Mouse (Mus musculus): ENCODE data around the gene Gm6588. TPM values are rescaled to one million over a fixed set of nuclear protein-coding genes. Genes with fewer than 3 reads are reported as not detected.
"Not testable (repeated sequence)": the region's sequence is repeated elsewhere in the genome, so short reads cannot be mapped to it uniquely, and the experiment has no call there.

The Gm6588 gene
- polyA plus RNA-seq (2015; fragmentation: Nextera tagmentation; extraction: Ambion mirVana) = not detected in 2 replicates

DNA sequence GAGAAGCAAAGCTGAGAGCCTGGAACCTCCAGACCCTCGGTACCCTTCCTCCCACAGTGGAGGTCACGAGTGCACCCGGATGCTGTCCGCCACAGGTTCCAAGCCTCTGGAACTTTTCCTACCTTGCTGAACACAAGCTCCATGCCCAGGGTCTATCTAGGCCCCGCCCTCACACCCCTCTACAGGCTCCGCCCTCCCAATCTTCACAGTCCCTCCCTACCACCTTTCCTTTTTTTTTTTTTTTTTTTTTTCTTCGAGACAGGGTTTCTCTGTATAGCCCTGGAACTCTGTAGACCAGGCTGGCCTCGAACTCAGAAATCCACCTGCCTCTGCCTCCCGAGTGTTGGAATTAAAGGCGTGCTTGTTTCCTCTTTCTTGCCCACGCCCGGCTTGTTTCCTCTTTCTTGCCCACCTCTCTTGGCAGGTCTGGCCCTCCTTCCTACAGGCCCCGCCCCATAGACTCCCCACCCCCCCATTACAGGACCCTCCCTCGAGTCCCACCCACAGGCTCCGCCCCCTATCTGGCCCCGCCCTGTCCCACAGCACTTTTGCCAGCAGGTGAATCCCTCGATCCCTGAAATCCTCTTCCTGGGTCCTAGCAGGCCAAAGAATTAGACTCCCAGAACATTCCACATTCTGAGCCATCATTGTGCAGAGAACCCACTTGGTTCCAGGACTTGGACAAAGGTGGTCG, at the start of gene Gm6588:
Gm6588 (plus strand) TSS at position 680 of the 694 bp plus-strand sequence.
- ATAC-seq (no peak), DNase-seq (no peak)
- Histone ChIP-seq H3K27me3 (ENCODE audit: insufficient read depth, low read length) (peaks cover 6% of the 10 kb centered on the region; the same call in 1 of the 2 replicates), H3K4me1 (ENCODE audit: insufficient read depth) (no peaks in the 10 kb centered on the region), H3K36me3 (replicated peaks; ENCODE audit: insufficient read depth, low read length) (no peaks in the 10 kb centered on the region), H3K9me3 (ENCODE audit: low read length) (no peaks in the 10 kb centered on the region), H3K4me3 (ENCODE audit: low read depth, low read length) (no peak within 1 kb of the TSS), H3K27ac (ENCODE audit: low read depth) (no peak within 1 kb of the TSS), H3K9ac (replicated peaks) (no peak within 1 kb of the TSS), H3K4me2 (ENCODE audit: low read depth, low read length) (no peak within 1 kb of the TSS)
- no peak for TF ChIP-seq EP300 (IDR thresholded peaks at IDR 0.05; ENCODE audit: low read depth)
- TF ChIP-seq CTCF (IDR thresholded peaks at IDR 0.05; ENCODE audit: low read depth) = no peak
- WGBS (ENCODE audit: insufficient replicate concordance) = 52% methylated on average over 18 of the region's 18 CpGs

- no peaks in the 10 kb centered on the region for H3K36me3 ChIP-seq (replicated peaks; ENCODE audit: insufficient read depth, low read length)
- H3K4me3 ChIP-seq (ENCODE audit: low read depth, low read length) = no peak overlapping the region
- DNase-seq = no peak
- 0 out of 2 replicates have a peak, but pooled peaks cover 3% of the 10 kb centered on the region for H3K27me3 ChIP-seq (ENCODE audit: insufficient read depth, low read length)
- H3K27ac ChIP-seq (ENCODE audit: low read depth) = no peak overlapping the region
- 63% methylated on average over 3 of the region's 3 CpGs for WGBS (ENCODE audit: insufficient replicate concordance)
- no peaks in the 10 kb centered on the region for H3K4me1 ChIP-seq (ENCODE audit: insufficient read depth)
- no peak for TF ChIP-seq CTCF (IDR thresholded peaks at IDR 0.05; ENCODE audit: low read depth)
- no peak for TF ChIP-seq EP300 (IDR thresholded peaks at IDR 0.05; ENCODE audit: low read depth)
- no peak for ATAC-seq
- H3K4me2 ChIP-seq (ENCODE audit: low read depth, low read length) = no peak overlapping the region
- no peak overlapping the region for H3K9ac ChIP-seq (replicated peaks)
- H3K9me3 ChIP-seq (ENCODE audit: low read length) = no peaks in the 10 kb centered on the region
Measured at GRCm38 (mm10) chr5:112402437-112402836, 46.8 kb upstream of the Gm6588 start.

GRCm38 (mm10) chr5:112406017-112406416, 43.2 kb upstream of the Gm6588 start:
- no peaks in the 10 kb centered on the region for H3K27me3 ChIP-seq (ENCODE audit: insufficient read depth, low read length)
- 41% methylated on average over 3 of the region's 3 CpGs for WGBS (ENCODE audit: insufficient replicate concordance)

GRCm38 (mm10) chr5:112409274-112409673, 40.0 kb upstream of the Gm6588 start:
- 54% methylated on average over 5 of the region's 5 CpGs for WGBS (ENCODE audit: insufficient replicate concordance)
- no peak for ATAC-seq
- H3K27me3 ChIP-seq (ENCODE audit: insufficient read depth, low read length) = 0 out of 2 replicates have a peak, but pooled peaks cover 8% of the 10 kb centered on the region

More at GRCm38 (mm10) chr5:112406017-112406416, 43.2 kb upstream of the Gm6588 start:
- no peak for DNase-seq
- H3K4me1 ChIP-seq (ENCODE audit: insufficient read depth) = no peaks in the 10 kb centered on the region
- TF ChIP-seq CTCF (IDR thresholded peaks at IDR 0.05; ENCODE audit: low read depth) = no peak
- TF ChIP-seq EP300 (IDR thresholded peaks at IDR 0.05; ENCODE audit: low read depth) = no peak
- H3K27ac ChIP-seq (ENCODE audit: low read depth) = no peak overlapping the region
- H3K4me3 ChIP-seq (ENCODE audit: low read depth, low read length) = no peak overlapping the region
- H3K9ac ChIP-seq (replicated peaks) = no peak overlapping the region
- H3K36me3 ChIP-seq (replicated peaks; ENCODE audit: insufficient read depth, low read length) = no peaks in the 10 kb centered on the region
- no peaks in the 10 kb centered on the region for H3K9me3 ChIP-seq (ENCODE audit: low read length)
- no peak for ATAC-seq
- no peak overlapping the region for H3K4me2 ChIP-seq (ENCODE audit: low read depth, low read length)

GRCm38 (mm10) chr5:112411072-112411471, 38.2 kb upstream of the Gm6588 start:
- 47% methylated on average over 11 of the region's 11 CpGs for WGBS (ENCODE audit: insufficient replicate concordance)
- Histone ChIP-seq H3K36me3 (replicated peaks; ENCODE audit: insufficient read depth, low read length) (no peaks in the 10 kb centered on the region), H3K9ac (replicated peaks) (no peak overlapping the region), H3K27me3 (ENCODE audit: insufficient read depth, low read length) (0 out of 2 replicates have a peak, but pooled peaks cover 8% of the 10 kb centered on the region), H3K4me1 (ENCODE audit: insufficient read depth) (no peaks in the 10 kb centered on the region), H3K9me3 (ENCODE audit: low read length) (no peaks in the 10 kb centered on the region), H3K4me2 (ENCODE audit: low read depth, low read length) (no peak overlapping the region), H3K27ac (ENCODE audit: low read depth) (no peak overlapping the region), H3K4me3 (ENCODE audit: low read depth, low read length) (no peak overlapping the region)
- ATAC-seq = no peak
- no peak for DNase-seq
- TF ChIP-seq CTCF (IDR thresholded peaks at IDR 0.05; ENCODE audit: low read depth) (no peak), EP300 (IDR thresholded peaks at IDR 0.05; ENCODE audit: low read depth) (no peak)

More at GRCm38 (mm10) chr5:112409274-112409673, 40.0 kb upstream of the Gm6588 start:
- Histone ChIP-seq H3K27ac (ENCODE audit: low read depth) (no peak overlapping the region), H3K4me2 (ENCODE audit: low read depth, low read length) (no peak overlapping the region), H3K9ac (replicated peaks) (no peak overlapping the region), H3K4me3 (ENCODE audit: low read depth, low read length) (no peak overlapping the region), H3K4me1 (ENCODE audit: insufficient read depth) (no peaks in the 10 kb centered on the region), H3K36me3 (replicated peaks; ENCODE audit: insufficient read depth, low read length) (no peaks in the 10 kb centered on the region), H3K9me3 (ENCODE audit: low read length) (no peaks in the 10 kb centered on the region)
- DNase-seq = no peak
- TF ChIP-seq EP300 (IDR thresholded peaks at IDR 0.05; ENCODE audit: low read depth) = no peak

GRCm38 (mm10) chr5:112411514-112412335, 37.5 kb upstream of the Gm6588 start:
- WGBS (ENCODE audit: insufficient replicate concordance) = 19% methylated on average over 19 of the region's 19 CpGs

DNA sequence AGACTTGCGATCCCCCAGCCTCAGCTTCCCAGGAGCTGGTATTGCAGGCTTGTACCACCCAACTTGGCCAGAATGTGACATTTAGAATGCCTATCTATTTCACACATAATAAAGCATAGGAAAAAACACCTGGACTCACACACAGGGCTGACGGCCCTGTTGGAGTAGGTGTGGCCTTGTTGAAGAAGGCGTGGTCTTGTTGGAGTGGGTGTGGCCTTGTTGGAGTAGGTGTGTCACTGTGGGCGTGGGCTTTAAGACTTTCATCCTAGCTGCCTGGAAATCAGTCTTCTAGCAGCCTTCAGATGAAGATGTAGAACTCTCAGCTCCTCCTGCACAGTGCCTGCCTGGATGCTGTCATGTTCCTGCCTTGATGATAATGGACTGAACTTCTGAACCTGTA, 36.4 kb upstream of the Gm6588 start:
- not testable (repeated sequence) for H3K4me1 ChIP-seq (ENCODE audit: insufficient read depth); H3K9me3 ChIP-seq (ENCODE audit: low read length); H3K27ac ChIP-seq (ENCODE audit: low read depth); H3K27me3 ChIP-seq (ENCODE audit: insufficient read depth, low read length); H3K4me3 ChIP-seq (ENCODE audit: low read depth, low read length); H3K36me3 ChIP-seq (replicated peaks; ENCODE audit: insufficient read depth, low read length); H3K4me2 ChIP-seq (ENCODE audit: low read depth, low read length); H3K9ac ChIP-seq (replicated peaks); DNase-seq; ATAC-seq
- WGBS (ENCODE audit: insufficient replicate concordance) = 69% methylated on average over 4 of the region's 4 CpGs

More at GRCm38 (mm10) chr5:112411514-112412335, 37.5 kb upstream of the Gm6588 start:
- DNase-seq = no peak
- TF ChIP-seq CTCF (IDR thresholded peaks at IDR 0.05; ENCODE audit: low read depth) = no peak
- TF ChIP-seq EP300 (IDR thresholded peaks at IDR 0.05; ENCODE audit: low read depth) = no peak
- H3K27me3 ChIP-seq (ENCODE audit: insufficient read depth, low read length) = 0 out of 2 replicates have a peak, but pooled peaks cover 8% of the 10 kb centered on the region
- no peak overlapping the region for H3K4me3 ChIP-seq (ENCODE audit: low read depth, low read length)
- H3K27ac ChIP-seq (ENCODE audit: low read depth) = no peak overlapping the region
- no peaks in the 10 kb centered on the region for H3K4me1 ChIP-seq (ENCODE audit: insufficient read depth)
- no peak overlapping the region for H3K4me2 ChIP-seq (ENCODE audit: low read depth, low read length)
- no peaks in the 10 kb centered on the region for H3K36me3 ChIP-seq (replicated peaks; ENCODE audit: insufficient read depth, low read length)
- ATAC-seq = no peak
- H3K9me3 ChIP-seq (ENCODE audit: low read length) = no peaks in the 10 kb centered on the region
- no peak overlapping the region for H3K9ac ChIP-seq (replicated peaks)

Data from liver, postnatal 0 days (tissue).